Mouse (Mus musculus): ENCODE results near the gene Malrd1. TPM values are rescaled to one million over a fixed set of nuclear protein-coding genes. Genes with fewer than 3 reads are reported as not detected.

Malrd1 gene
- polyA plus RNA-seq (2015; fragmentation: Nextera tagmentation; extraction: Ambion mirVana), result 0.09 and 0.14 TPM in 2 replicates

DNA sequence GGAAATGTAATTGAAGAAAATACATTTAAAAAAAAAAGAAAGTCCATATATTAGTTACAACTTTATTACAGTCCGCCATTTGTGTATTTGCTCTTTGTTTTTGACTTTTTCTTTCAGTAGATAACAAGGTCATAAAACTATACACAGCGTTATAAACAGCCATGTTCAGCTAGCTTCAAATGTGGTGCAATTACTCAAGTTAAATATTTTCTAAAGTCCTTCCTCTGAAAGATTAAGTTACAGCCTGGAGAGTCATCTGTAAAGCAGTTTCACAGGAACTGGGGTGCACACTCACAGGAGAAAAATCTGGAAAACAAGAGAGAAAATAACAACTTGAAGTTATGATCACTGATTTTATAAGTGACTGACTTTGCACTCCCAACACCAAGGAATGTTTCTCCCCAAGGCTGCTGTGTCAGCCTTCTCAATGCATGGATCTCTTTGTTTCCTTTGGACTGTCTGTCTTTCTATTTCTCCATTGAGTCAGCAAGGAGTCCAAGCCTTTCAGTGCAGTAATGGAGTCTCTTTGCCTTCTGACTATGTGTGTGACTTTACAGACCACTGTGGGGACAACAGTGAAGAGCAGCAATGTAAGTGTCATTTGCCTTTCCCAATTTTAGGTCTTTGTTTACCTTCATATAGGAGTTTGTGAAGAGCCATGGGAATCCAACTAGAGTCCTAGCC lies at the start of gene Malrd1:
Malrd1 (plus strand) TSS at position 239 of the 684 bp plus-strand sequence.

Measured in neural tube, postnatal 0 days (tissue).